Mouse (Mus musculus) kidney, embryonic 14.5 days (tissue): ENCODE measurements around the gene Arcn1. TPM values are rescaled to one million over a fixed set of nuclear protein-coding genes. Genes with fewer than 3 reads are reported as not detected.

ENCODE experiments used
- ATAC-seq: fragments of 200-750 bp; cut with Nextera tagmentation; 2 replicates; pipeline ENCODE4 v1.8.0; 2017; ENCODE audit warnings: moderate number of reproducible peaks, mild to moderate bottlenecking, moderate TSS enrichment, moderate library complexity; ENCODE audit not compliant: low FRiP score, low TSS enrichment
- H3K27ac ChIP-seq: fragments of 300-500 bp; sonication (generic); 2 replicates; pipeline ENCODE4 v1.5.1; 2014; ENCODE audit warnings: low read depth, mild to moderate bottlenecking, low read length, moderate library complexity, mixed read lengths
- H3K27me3 ChIP-seq: fragments of 300-500 bp; sonication (generic); 2 replicates; pipeline ENCODE4 v1.6.1; 2014; ENCODE audit warnings: mild to moderate bottlenecking, low read length; ENCODE audit not compliant: control insufficient read depth, insufficient read depth
- H3K36me3 ChIP-seq: fragments of 300-500 bp; sonication (generic); 2 replicates; pipeline ENCODE4 v1.6.1; 2014; ENCODE audit warnings: low read length, mixed read lengths; ENCODE audit not compliant: control insufficient read depth, insufficient read depth
- H3K4me1 ChIP-seq: fragments of 300-500 bp; sonication (generic); 2 replicates; pipeline ENCODE4 v1.6.1; 2014; ENCODE audit warnings: low read length, mixed read lengths; ENCODE audit not compliant: control insufficient read depth, insufficient read depth
- H3K4me2 ChIP-seq: fragments of 300-500 bp; sonication (generic); replicated peaks from 2 replicates; pipeline ENCODE4 v1.6.1; 2014; ENCODE audit warnings: low read depth, mild to moderate bottlenecking, low read length
- H3K4me3 ChIP-seq: fragments of 300-500 bp; sonication (generic); 2 replicates; pipeline ENCODE4 v1.5.1; 2014; ENCODE audit warnings: mild to moderate bottlenecking, low read length
- H3K9ac ChIP-seq: fragments of 300-500 bp; sonication (generic); 2 replicates; pipeline ENCODE4 v1.6.1; 2014; ENCODE audit warnings: low read depth, mild to moderate bottlenecking, low read length, moderate library complexity
- H3K9me3 ChIP-seq: fragments of 300-500 bp; sonication (generic); 2 replicates; pipeline ENCODE4 v1.6.1; 2016; ENCODE audit warnings: low read length; ENCODE audit not compliant: control insufficient read depth
- WGBS: fragments of 180-500 bp; shearing (Covaris S2); extraction: QIAGEN DNeasy Blood & Tissue Kit; methylation state at CpG from one replicate; pipeline ENCODE4 v1.1.7; 2014; 5-methylcytosine and 5-hydroxymethylcytosine counted together
- polyA plus RNA-seq: library from polyadenylated mRNA; unstranded; fragments of >200 nt; fragmentation: Nextera tagmentation; extraction: Ambion mirVana; gene quantifications from 2 replicates; pipeline ENCODE4 v1.2.1, GENCODE M21; 2014

The Arcn1 gene
- polyA plus RNA-seq, 1 experiment from 2014 or later, result 219 TPM

GRCm38 (mm10) chr9:44724223-44724622 is 43.4 kb downstream of the Arcn1 start:
- ATAC-seq, result no peak
- Histone ChIP-seq H3K27ac (no peak overlapping the region), H3K4me1 (peaks cover 30% of the 10 kb centered on the region), H3K9me3 (no peaks in the 10 kb centered on the region), H3K27me3 (no peaks in the 10 kb centered on the region), H3K36me3 (peaks cover 10% of the 10 kb centered on the region; the same call in 1 of the 2 replicates), H3K4me3 (no peak overlapping the region), H3K4me2 (no peak overlapping the region), H3K9ac (no peak overlapping the region)
- 80% methylated on average over 6 of the region's 6 CpGs for WGBS

- Histone ChIP-seq H3K36me3 (peaks cover 10% of the 10 kb centered on the region; the same call in 1 of the 2 replicates), H3K27ac (peak overlapping the region; percentile 69; the same call in 1 of the 2 replicates), H3K9ac (no peak overlapping the region), H3K9me3 (no peaks in the 10 kb centered on the region), H3K27me3 (no peaks in the 10 kb centered on the region), H3K4me3 (no peak overlapping the region), H3K4me1 (peaks cover 30% of the 10 kb centered on the region), H3K4me2 (no peak overlapping the region)
- ATAC-seq, result no peak
- 70% methylated on average over 11 of the region's 11 CpGs for WGBS
Measured at GRCm38 (mm10) chr9:44723521-44724041, 44.1 kb downstream of the Arcn1 start.

- 37% methylated on average over 7 of the region's 7 CpGs for WGBS
- H3K4me1 ChIP-seq, result peaks cover 29% of the 10 kb centered on the region
Measured at GRCm38 (mm10) chr9:44723008-44723407, 44.6 kb downstream of the Arcn1 start.

DNA sequence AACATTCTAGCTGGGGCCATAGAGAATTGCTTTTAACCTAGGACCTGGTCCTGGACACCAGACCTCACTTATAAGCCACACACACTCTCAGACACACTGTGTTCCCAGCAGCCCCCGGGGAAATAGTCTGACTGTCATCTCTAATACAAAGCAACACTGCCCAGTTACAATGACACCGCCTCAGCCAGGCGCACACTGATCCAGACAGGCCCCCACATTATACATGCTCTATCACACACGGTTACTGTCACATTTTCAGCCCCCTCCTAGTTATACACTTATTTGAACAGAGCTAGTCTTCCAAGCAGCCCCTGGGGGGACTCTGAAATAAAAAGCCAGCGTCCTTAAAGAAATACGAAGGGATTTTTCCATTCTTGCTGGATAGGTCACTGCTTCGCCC is 45.1 kb downstream of the Arcn1 start:
- Histone ChIP-seq H3K9ac (no peak overlapping the region), H3K4me1 (peaks cover 26% of the 10 kb centered on the region), H3K9me3 (no peaks in the 10 kb centered on the region), H3K4me3 (no peak overlapping the region), H3K27ac (peak overlapping the region; percentile 69; the same call in 1 of the 2 replicates), H3K4me2 (no peak overlapping the region), H3K36me3 (peaks cover 16% of the 10 kb centered on the region), H3K27me3 (no peaks in the 10 kb centered on the region)
- no peak for ATAC-seq
- 74% methylated on average over 7 of the region's 7 CpGs for WGBS

More at GRCm38 (mm10) chr9:44723008-44723407, 44.6 kb downstream of the Arcn1 start:
- Histone ChIP-seq H3K27me3 (no peaks in the 10 kb centered on the region), H3K9ac (no peak overlapping the region), H3K36me3 (peaks cover 12% of the 10 kb centered on the region), H3K9me3 (no peaks in the 10 kb centered on the region), H3K27ac (peak overlapping the region; percentile 69; the same call in 1 of the 2 replicates), H3K4me2 (no peak overlapping the region), H3K4me3 (no peak overlapping the region)
- no peak for ATAC-seq

DNA sequence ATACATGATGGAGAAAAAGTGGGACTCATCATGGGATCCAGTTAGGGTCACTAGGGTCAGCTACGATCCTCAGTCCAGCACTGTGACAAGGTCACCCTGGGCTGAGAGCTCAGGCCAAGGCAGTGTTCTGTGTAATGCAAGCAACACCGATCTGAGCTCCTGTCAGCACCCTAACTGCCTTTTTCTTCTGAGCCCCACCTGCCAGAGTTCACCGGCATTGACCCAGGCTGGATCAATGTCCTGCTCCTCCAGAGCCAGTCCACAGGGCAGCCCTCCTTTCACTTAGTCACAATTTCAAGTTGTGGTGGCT is 45.8 kb downstream of the Arcn1 start:
- H3K27me3 ChIP-seq, result no peaks in the 10 kb centered on the region
- H3K4me3 ChIP-seq, result no peak overlapping the region; the same call in 1 of the 2 replicates
- no peaks in the 10 kb centered on the region for H3K9me3 ChIP-seq
- peaks cover 24% of the 10 kb centered on the region for H3K4me1 ChIP-seq
- ATAC-seq, result peak; percentile 22; the same call in 1 of the 2 replicates
- peak overlapping the region; percentile 59; the same call in 1 of the 2 replicates for H3K27ac ChIP-seq
- peak overlapping the region; percentile 57 for H3K4me2 ChIP-seq
- no peak overlapping the region for H3K9ac ChIP-seq
- H3K36me3 ChIP-seq, result peaks cover 18% of the 10 kb centered on the region
- 74% methylated on average over 3 of the region's 3 CpGs for WGBS

DNA sequence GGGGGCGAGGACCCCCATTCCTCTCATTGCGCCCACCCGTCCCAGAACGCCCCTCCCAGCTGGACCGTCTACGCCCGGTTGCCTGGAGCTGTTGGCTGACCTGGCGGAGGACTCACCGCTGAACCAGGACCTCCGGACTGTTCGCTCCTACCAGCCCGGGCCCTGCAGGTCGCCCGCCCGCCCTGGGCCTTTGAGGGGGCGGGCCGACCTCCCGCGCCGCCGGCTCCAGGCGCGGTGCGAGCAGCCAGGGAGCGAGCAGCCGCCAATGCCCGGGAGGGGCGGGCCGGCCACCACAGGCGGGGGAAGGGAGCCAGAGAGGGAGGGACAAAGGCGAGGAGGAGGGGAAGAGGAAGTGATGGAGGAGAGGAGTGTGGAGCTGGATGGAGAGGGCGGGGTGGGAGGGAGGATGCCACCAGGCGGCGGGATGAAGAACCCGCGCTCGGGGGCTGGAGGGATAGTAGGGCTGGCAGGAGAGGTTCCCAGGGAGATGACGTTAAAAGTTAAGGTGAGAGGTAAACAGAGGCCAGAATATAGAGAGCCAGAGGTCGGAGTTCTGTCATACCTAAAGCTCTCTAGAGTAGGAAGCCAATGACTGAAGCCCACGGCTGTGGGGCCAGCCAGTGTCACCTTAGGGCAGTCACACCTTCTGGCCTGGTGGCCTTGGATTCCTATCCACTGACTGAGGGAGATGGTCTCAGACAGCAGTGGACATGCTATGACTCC is 46.3 kb downstream of the Arcn1 start:
- Histone ChIP-seq H3K9me3 (no peaks in the 10 kb centered on the region), H3K4me3 (peak overlapping the region; percentile 63), H3K4me2 (peak overlapping the region; percentile 57), H3K4me1 (peaks cover 19% of the 10 kb centered on the region), H3K9ac (peak overlapping the region; percentile 77), H3K27me3 (no peaks in the 10 kb centered on the region), H3K27ac (peak overlapping the region; percentile 73; the same call in 1 of the 2 replicates), H3K36me3 (peaks cover 20% of the 10 kb centered on the region)
- peak; percentile 87 for ATAC-seq
- WGBS, result under 1% methylated on average over 37 of the region's 40 CpGs

- WGBS, result 15% methylated on average over 9 of the region's 9 CpGs
Measured at GRCm38 (mm10) chr9:44720358-44721153, 47.1 kb downstream of the Arcn1 start.

DNA sequence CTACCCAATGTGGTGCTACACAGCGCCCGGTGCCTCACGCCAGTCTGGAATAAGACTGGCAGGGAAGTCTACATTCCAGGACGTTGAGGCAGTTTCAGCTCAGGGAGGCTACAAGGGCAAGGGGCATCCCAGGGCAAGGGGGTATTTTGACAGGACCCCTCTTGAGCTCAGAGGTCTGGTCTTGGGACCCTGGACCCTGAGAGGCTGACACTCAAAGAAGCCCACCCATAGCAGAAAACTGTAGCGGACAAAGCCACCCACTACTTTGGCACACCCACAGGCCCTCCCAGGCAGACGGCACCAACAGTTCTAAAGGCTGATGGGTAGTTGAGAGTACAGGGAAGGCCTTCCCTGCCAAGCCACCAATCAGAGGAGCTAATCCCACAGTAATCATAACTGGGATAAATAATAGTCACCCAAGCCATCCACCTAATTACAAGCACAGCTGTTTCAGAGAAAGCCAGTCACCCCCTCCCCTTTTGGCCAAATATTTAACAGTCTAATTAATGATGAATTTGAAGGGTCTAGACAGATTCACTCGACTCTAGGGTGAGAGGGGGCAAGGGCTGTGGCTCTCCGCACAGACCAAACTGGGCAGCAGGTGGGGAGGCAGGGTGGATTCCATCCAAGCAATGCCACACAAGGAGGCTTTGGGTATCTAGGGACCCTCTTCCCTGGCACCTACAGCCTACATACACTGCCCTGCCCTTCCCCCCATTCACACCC is 47.9 kb downstream of the Arcn1 start:
- H3K9ac ChIP-seq, result peak overlapping the region; percentile 77; the same call in 1 of the 2 replicates
- peaks cover 15% of the 10 kb centered on the region for H3K4me1 ChIP-seq

More at GRCm38 (mm10) chr9:44720358-44721153, 47.1 kb downstream of the Arcn1 start:
- H3K9ac ChIP-seq, result peak overlapping the region; percentile 77
- no peaks in the 10 kb centered on the region for H3K27me3 ChIP-seq
- peak overlapping the region; percentile 63 for H3K4me3 ChIP-seq
- H3K27ac ChIP-seq, result peak overlapping the region; percentile 73; the same call in 1 of the 2 replicates
- peaks cover 28% of the 10 kb centered on the region for H3K36me3 ChIP-seq
- ATAC-seq, result peak; percentile 20; the same call in 1 of the 2 replicates
- peaks cover 15% of the 10 kb centered on the region for H3K4me1 ChIP-seq
- no peaks in the 10 kb centered on the region for H3K9me3 ChIP-seq
- peak overlapping the region; percentile 57 for H3K4me2 ChIP-seq

More for the DNA sequence above, 47.9 kb downstream of the Arcn1 start:
- Histone ChIP-seq H3K27me3 (no peaks in the 10 kb centered on the region), H3K36me3 (peaks cover 29% of the 10 kb centered on the region), H3K4me3 (peak overlapping the region; percentile 63), H3K27ac (no peak overlapping the region), H3K9me3 (no peaks in the 10 kb centered on the region), H3K4me2 (peak overlapping the region; percentile 57)
- WGBS, result 78% methylated on average over 8 of the region's 8 CpGs
- no peak for ATAC-seq
